Mouse (Mus musculus): ENCODE data around the gene Nme7. TPM values are rescaled to one million over a fixed set of nuclear protein-coding genes. Genes with fewer than 3 reads are reported as not detected.

The Nme7 gene
- polyA plus RNA-seq (2015; fragmentation: Nextera tagmentation; extraction: Ambion mirVana), result 32.5 and 32.9 TPM in 2 replicates

GRCm38 (mm10) chr1:164303821-164304220 lies at the start of gene Nme7:
TSS of gene Nme7 (plus strand) at chr1:164304121.
- Histone ChIP-seq H3K4me1 (replicated peaks) (peaks cover 31% of the 10 kb centered on the region), H3K36me3 (peaks cover 38% of the 10 kb centered on the region), H3K9me3 (no peaks in the 10 kb centered on the region), H3K27ac (replicated peaks) (no peak within 1 kb of the TSS), H3K9ac (no peak within 1 kb of the TSS), H3K4me3 (no peak within 1 kb of the TSS), H3K4me2 (no peak within 1 kb of the TSS), H3K27me3 (no peaks in the 10 kb centered on the region)
- WGBS, result 85% methylated on average over 5 of the region's 5 CpGs
- no peak for ATAC-seq (ENCODE audit: low FRiP score, low read depth)

GRCm38 (mm10) chr1:164254836-164255235 lies 49.1 kb upstream of the Nme7 start:
- no peak overlapping the region for H3K4me2 ChIP-seq
- peaks cover 15% of the 10 kb centered on the region for H3K4me1 ChIP-seq (replicated peaks)
- no peak overlapping the region for H3K27ac ChIP-seq (replicated peaks)
- no peak overlapping the region for H3K9ac ChIP-seq
- H3K9me3 ChIP-seq, result no peaks in the 10 kb centered on the region
- no peaks in the 10 kb centered on the region for H3K27me3 ChIP-seq
- 84% methylated on average over 3 of the region's 3 CpGs for WGBS
- H3K36me3 ChIP-seq, result peaks cover 7% of the 10 kb centered on the region; the same call in 1 of the 2 replicates
- H3K4me3 ChIP-seq, result no peak overlapping the region
- no peak for ATAC-seq (ENCODE audit: low FRiP score, low read depth)

DNA sequence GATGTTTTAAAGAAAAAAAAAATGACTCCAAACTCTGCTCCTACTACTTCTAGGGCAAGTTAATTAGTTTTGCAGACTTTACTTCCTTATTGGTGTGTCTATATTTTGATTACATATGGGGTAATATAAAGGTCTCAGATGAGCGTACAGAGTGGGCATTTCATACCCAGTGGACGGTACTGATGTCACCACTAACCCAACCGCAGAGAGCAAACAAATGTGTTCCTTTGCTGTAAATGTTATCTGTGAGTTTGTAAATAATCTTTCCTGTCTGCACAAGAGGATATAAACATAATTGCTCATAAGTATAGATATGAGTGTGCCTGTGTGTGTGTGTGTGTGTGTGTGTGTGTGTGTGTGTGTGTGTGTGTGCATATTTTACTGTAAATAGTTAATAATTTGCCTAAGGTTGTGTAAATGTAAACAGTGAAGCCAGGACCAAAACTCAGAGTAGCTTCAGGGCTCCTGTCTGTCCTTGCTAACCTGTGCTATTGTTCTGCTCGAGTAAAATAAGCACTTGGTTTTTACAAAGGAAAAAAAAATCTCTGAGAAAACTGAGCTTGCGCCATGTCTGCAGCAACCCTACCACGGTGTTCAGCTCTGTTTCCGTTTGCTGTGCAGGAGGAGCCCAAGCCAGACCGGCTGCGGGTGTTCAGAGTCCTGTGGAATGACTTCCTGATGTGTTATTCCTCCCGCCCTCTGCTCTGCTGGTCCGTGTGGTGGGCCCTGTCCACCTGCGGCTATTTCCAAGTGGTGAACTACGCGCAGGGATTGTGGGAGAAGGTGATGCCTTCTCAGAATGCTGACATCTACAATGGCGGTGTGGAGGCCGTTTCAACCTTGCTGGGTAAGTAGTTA lies 43.5 kb upstream of the Nme7 start:
- Histone ChIP-seq H3K36me3 (peaks cover 32% of the 10 kb centered on the region), H3K27me3 (no peaks in the 10 kb centered on the region), H3K9ac (no peak overlapping the region), H3K4me1 (replicated peaks) (no peaks in the 10 kb centered on the region), H3K27ac (replicated peaks) (no peak overlapping the region), H3K4me2 (no peak overlapping the region), H3K9me3 (no peaks in the 10 kb centered on the region), H3K4me3 (no peak overlapping the region)
- ATAC-seq (ENCODE audit: low FRiP score, low read depth), result no peak
- WGBS, result 89% methylated on average over 16 of the region's 16 CpGs

DNA sequence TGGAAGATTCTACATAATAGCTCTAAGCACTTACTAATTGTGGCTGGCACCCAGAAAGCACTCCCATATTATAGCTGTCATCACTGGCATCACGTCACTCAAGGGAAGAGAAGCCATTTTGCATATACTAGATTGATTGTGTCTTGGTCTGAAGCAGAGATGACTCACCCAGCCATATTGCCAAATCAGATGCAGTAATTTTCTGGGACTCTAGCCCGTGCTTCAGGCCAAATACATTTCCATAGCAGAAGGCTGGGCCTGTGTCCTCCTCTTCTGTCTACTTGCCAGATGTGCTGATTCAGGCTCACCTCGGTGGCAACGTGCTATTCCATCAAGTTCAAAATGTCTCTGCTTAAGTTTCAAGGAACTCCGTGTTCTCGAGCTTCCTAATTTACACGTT lies 42.4 kb upstream of the Nme7 start:
- Histone ChIP-seq H3K9me3 (no peaks in the 10 kb centered on the region), H3K4me3 (no peak overlapping the region), H3K4me1 (replicated peaks) (no peaks in the 10 kb centered on the region), H3K27me3 (no peaks in the 10 kb centered on the region), H3K4me2 (no peak overlapping the region), H3K27ac (replicated peaks) (no peak overlapping the region), H3K36me3 (peaks cover 32% of the 10 kb centered on the region), H3K9ac (no peak overlapping the region)
- 89% methylated on average over 7 of the region's 7 CpGs for WGBS
- no peak for ATAC-seq (ENCODE audit: low FRiP score, low read depth)

DNA sequence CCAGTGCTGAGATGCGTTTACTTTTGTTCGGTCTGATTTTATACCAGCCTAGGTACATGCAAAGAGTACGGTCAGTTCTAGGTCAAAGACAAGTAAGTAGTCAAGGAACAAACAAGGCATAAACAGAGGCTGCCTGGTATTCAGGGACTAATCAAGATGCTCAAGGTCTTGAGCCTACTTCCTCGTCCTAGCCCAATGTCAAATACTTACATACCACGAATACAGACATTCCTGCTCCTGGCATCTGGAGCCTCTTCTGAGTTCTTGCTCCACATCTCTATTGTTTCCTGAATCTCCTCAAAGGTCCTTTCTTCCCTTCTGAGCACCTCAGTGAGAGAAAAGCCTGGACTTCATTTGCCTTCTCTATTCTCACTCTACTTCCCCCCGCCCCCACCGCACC lies 33.0 kb upstream of the Nme7 start:
- no peak overlapping the region for H3K9ac ChIP-seq
- no peaks in the 10 kb centered on the region for H3K27me3 ChIP-seq
- no peak overlapping the region for H3K4me2 ChIP-seq
- H3K27ac ChIP-seq (replicated peaks), result no peak overlapping the region
- no peaks in the 10 kb centered on the region for H3K4me1 ChIP-seq (replicated peaks)
- no peak for ATAC-seq (ENCODE audit: low FRiP score, low read depth)
- no peaks in the 10 kb centered on the region for H3K9me3 ChIP-seq
- 91% methylated on average over 7 of the region's 7 CpGs for WGBS
- H3K36me3 ChIP-seq, result no peaks in the 10 kb centered on the region
- no peak overlapping the region for H3K4me3 ChIP-seq

GRCm38 (mm10) chr1:164273659-164274058 lies 30.3 kb upstream of the Nme7 start:
- no peaks in the 10 kb centered on the region for H3K36me3 ChIP-seq
- H3K4me3 ChIP-seq, result no peak overlapping the region
- ATAC-seq (ENCODE audit: low FRiP score, low read depth), result no peak
- H3K9ac ChIP-seq, result no peak overlapping the region
- H3K4me1 ChIP-seq (replicated peaks), result no peaks in the 10 kb centered on the region
- no peak overlapping the region for H3K27ac ChIP-seq (replicated peaks)
- no peaks in the 10 kb centered on the region for H3K9me3 ChIP-seq
- 79% methylated on average over 6 of the region's 6 CpGs for WGBS
- no peaks in the 10 kb centered on the region for H3K27me3 ChIP-seq
- no peak overlapping the region for H3K4me2 ChIP-seq

DNA sequence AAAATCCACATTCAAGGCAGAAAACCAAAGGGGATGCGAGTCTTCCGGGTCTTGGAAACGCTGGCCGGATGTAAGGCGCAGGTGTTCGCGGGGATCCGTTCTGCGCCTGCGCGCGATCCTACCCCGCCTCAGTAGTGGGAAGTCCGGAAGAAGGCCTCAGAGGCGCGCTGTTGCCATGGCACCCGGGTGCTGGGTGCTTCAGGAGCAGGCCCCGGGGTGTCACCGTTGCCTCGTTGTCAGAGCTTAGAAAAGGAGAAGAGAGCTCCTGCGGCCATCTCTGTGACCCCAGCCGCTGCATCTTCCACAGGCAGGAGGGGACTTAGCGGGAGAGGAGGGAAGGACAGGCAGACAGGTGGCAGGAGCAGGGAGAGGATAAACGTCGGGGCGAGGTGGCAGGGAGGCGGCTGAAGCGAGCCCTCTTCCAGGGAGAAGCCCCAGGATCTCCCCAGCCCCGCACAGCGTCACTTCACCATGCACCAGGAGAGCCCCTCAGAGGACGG lies 28.4 kb upstream of the Nme7 start, which contains the start of gene Ccdc181:
Ccdc181 (plus strand) TSS at position 131 of the 500 bp plus-strand sequence.
- Histone ChIP-seq H3K4me3 (peak within 1 kb of the TSS; percentile 52), H3K9ac (peak within 1 kb of the TSS; percentile 57), H3K4me1 (replicated peaks) (no peaks in the 10 kb centered on the region), H3K36me3 (0 out of 2 replicates have a peak, but pooled peaks cover 3% of the 10 kb centered on the region), H3K9me3 (no peaks in the 10 kb centered on the region), H3K27ac (replicated peaks) (peak within 1 kb of the TSS; percentile 79), H3K27me3 (no peaks in the 10 kb centered on the region), H3K4me2 (peak within 1 kb of the TSS; percentile 76)
- ATAC-seq (ENCODE audit: low FRiP score, low read depth), result peak; percentile 100
- under 1% methylated on average over 31 of the region's 31 CpGs for WGBS

DNA sequence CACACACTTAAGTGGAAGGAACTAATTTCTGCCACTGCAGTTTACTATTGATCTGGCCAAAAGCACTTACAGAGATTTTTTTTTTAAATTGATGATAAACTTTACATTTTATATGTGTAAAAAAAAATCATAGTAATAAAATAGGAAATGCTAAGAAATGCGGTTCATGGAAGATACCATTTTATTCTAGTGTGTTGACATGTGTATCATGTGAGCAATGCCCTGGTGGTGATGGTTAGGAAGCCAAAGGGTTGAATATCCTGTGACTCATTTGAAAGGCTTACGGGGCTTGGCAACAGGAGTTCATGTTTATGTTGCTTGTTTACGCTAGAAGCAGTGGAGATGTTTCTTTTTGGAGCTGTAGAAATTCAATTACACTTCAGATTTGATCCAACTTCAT lies 27.4 kb upstream of the Nme7 start:
- no peak overlapping the region for H3K9ac ChIP-seq
- WGBS, result 92% methylated on average over 3 of the region's 3 CpGs
- ATAC-seq (ENCODE audit: low FRiP score, low read depth), result no peak
- H3K4me2 ChIP-seq, result no peak overlapping the region
- H3K4me3 ChIP-seq, result no peak overlapping the region
- no peaks in the 10 kb centered on the region for H3K9me3 ChIP-seq
- H3K4me1 ChIP-seq (replicated peaks), result no peaks in the 10 kb centered on the region
- no peaks in the 10 kb centered on the region for H3K27me3 ChIP-seq
- no peak overlapping the region for H3K27ac ChIP-seq (replicated peaks)
- 0 out of 2 replicates have a peak, but pooled peaks cover 9% of the 10 kb centered on the region for H3K36me3 ChIP-seq

- Histone ChIP-seq H3K36me3 (0 out of 2 replicates have a peak, but pooled peaks cover 9% of the 10 kb centered on the region), H3K9me3 (no peaks in the 10 kb centered on the region), H3K4me3 (no peak overlapping the region), H3K4me1 (replicated peaks) (no peaks in the 10 kb centered on the region), H3K4me2 (no peak overlapping the region), H3K27ac (replicated peaks) (no peak overlapping the region), H3K9ac (no peak overlapping the region), H3K27me3 (no peaks in the 10 kb centered on the region)
- ATAC-seq (ENCODE audit: low FRiP score, low read depth), result no peak
- 71% methylated on average over 4 of the region's 4 CpGs for WGBS
These were observed 24.6 kb upstream of the Nme7 start for GRCm38 (mm10) chr1:164279332-164279731.

- H3K9ac ChIP-seq, result no peak overlapping the region
- H3K36me3 ChIP-seq, result peaks cover 16% of the 10 kb centered on the region; the same call in 1 of the 2 replicates
- H3K27me3 ChIP-seq, result no peaks in the 10 kb centered on the region
- no peak overlapping the region for H3K27ac ChIP-seq (replicated peaks)
- H3K4me3 ChIP-seq, result no peak overlapping the region
- no peaks in the 10 kb centered on the region for H3K9me3 ChIP-seq
- no peak overlapping the region for H3K4me2 ChIP-seq
- ATAC-seq (ENCODE audit: low FRiP score, low read depth), result no peak
- 93% methylated on average over 3 of the region's 3 CpGs for WGBS
- H3K4me1 ChIP-seq (replicated peaks), result no peaks in the 10 kb centered on the region
These were observed 19.9 kb upstream of the Nme7 start for GRCm38 (mm10) chr1:164284007-164284406.

- Histone ChIP-seq H3K9me3 (no peaks in the 10 kb centered on the region), H3K9ac (no peak overlapping the region), H3K36me3 (peaks cover 27% of the 10 kb centered on the region), H3K4me2 (no peak overlapping the region), H3K4me1 (replicated peaks) (no peaks in the 10 kb centered on the region), H3K4me3 (no peak overlapping the region), H3K27ac (replicated peaks) (no peak overlapping the region), H3K27me3 (no peaks in the 10 kb centered on the region)
- WGBS, result 52% methylated on average over 15 of the region's 15 CpGs
- ATAC-seq (ENCODE audit: low FRiP score, low read depth), result peak; percentile 34; the same call in 1 of the 2 replicates
These were observed 16.5 kb upstream of the Nme7 start for GRCm38 (mm10) chr1:164287406-164287805.

GRCm38 (mm10) chr1:164292040-164292439 lies 11.9 kb upstream of the Nme7 start:
- H3K4me3 ChIP-seq, result no peak overlapping the region
- no peaks in the 10 kb centered on the region for H3K4me1 ChIP-seq (replicated peaks)
- no peaks in the 10 kb centered on the region for H3K27me3 ChIP-seq
- WGBS, result 93% methylated on average over 5 of the region's 5 CpGs
- H3K9me3 ChIP-seq, result no peaks in the 10 kb centered on the region
- H3K36me3 ChIP-seq, result peaks cover 50% of the 10 kb centered on the region
- H3K4me2 ChIP-seq, result no peak overlapping the region
- ATAC-seq (ENCODE audit: low FRiP score, low read depth), result no peak
- no peak overlapping the region for H3K9ac ChIP-seq
- H3K27ac ChIP-seq (replicated peaks), result no peak overlapping the region

Measured in hindbrain, embryonic 15.5 days (tissue).